Mouse (Mus musculus) layer of hippocampus, postnatal 25 days (tissue): ENCODE measurements around the gene Cel. TPM values are rescaled to one million over a fixed set of nuclear protein-coding genes. Genes with fewer than 3 reads are reported as not detected.

Source experiments
- DNase-seq, 2 experiments: peaks; one replicate each; pipeline ENCODE4 v3.0.0; 2022; ENCODE audit warnings: mixed read lengths in 2 of 2, low spot score in 1 of 2; ENCODE audit errors: extremely low spot score in 1 of 2
- total RNA-seq, 2 experiments: library from RNA; stranded (reverse); gene quantifications; 2 replicates each; pipeline ENCODE4 v1.2.3; 2021

The Cel gene
- total RNA-seq, 2 experiments from 2014 or later, result not detected

GRCm38 (mm10) chr2:28539206-28539605, 24.0 kb downstream of the Cel start:
- DNase-seq, result peak in 1 of 2 experiments; percentile 54

- no peak for DNase-seq
Observed at GRCm38 (mm10) chr2:28538817-28539128, 24.4 kb downstream of the Cel start.

DNA sequence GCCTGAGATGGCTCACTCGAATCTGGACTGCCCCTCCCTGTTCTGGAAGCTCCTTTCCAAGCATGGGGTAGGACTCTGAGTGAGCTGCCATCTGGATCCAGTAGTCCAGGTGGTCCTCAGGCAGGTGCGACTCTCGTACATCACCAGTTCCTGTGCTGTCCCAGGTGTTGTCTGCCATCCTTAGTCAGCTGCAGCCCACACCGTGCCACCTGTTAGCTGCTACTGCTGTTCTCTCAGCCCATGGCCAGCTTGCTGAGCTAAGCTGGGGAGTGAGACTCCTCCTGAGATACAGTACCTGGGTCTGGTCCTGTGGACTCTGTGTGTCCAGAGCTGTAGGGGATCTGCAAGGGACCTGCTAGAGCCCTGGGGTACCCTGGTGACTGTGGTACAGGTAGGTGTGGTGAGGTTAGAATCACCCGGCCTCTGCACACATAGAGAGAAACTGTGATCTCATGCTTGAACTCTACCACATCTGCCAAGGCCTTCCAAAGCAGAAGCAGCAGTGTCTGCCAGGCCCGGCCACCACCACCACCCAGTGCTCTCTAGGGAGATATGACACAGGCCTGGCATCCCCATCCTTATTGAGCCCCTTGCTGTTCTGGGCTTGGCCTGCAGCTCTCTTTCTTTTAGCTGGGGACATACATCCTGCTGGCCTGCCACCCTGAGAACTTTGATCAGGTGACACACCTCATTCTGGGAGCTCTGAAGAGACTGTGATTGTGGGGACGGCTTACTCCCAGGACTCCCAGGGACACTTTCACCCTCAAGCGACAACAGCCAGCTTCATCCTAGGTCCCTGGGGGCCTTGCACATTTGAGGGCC, 25.0 kb downstream of the Cel start:
- no peak for DNase-seq

GRCm38 (mm10) chr2:28537634-28537920, 25.6 kb downstream of the Cel start:
- no peak for DNase-seq

DNA sequence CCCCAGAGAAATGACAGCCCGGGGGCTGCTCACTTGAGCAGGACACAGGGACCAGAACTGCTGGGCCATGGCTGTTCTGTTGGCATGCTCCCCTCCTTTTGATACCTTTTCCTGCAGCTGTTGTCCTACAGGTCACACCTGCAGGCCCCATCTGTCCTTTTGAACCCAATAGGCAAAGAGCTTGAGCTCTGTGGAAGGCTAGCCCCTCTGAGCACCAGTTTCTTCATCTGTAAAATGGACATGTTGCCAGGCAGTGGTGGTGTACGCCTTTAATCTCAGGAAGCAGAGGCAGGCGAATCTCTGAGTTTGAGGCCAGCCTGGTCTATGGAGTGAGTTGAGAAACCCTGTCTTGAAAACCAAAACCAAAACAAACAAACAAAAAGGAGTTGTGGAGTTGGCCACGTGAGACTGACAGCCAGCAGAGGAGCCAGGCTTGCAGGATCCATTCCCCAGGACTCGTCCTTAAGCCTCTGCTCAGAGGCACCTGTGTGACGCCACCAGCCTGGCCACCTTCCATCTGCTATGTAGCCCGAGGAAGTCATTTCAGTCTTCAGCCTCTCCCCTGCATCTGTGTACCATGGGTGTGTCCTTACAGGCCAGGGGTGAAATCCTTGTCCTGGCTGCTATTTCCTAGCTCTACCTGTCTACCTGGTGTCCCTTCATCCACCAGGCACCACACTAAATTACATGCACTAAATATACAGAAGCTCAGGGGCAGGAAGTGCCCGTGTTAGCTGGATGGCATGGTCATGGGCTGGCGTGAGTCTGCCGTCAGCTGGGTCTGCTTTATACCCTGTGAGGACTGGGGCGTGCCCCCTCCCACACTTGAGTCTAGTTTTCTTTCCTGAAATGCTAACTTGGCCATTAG, 26.2 kb downstream of the Cel start:
- DNase-seq, result no peak

GRCm38 (mm10) chr2:28536166-28536565, 27.0 kb downstream of the Cel start:
- no peak for DNase-seq

- peak in 1 of 2 experiments; percentile 43 for DNase-seq
Observed at GRCm38 (mm10) chr2:28535650-28536049, 27.6 kb downstream of the Cel start.

- DNase-seq, result no peak
Observed at GRCm38 (mm10) chr2:28535263-28535540, 28.0 kb downstream of the Cel start.

- no peak for DNase-seq
Observed at GRCm38 (mm10) chr2:28534436-28535262, 28.6 kb downstream of the Cel start.

GRCm38 (mm10) chr2:28533901-28534435, 29.2 kb downstream of the Cel start:
- no peak for DNase-seq

DNA sequence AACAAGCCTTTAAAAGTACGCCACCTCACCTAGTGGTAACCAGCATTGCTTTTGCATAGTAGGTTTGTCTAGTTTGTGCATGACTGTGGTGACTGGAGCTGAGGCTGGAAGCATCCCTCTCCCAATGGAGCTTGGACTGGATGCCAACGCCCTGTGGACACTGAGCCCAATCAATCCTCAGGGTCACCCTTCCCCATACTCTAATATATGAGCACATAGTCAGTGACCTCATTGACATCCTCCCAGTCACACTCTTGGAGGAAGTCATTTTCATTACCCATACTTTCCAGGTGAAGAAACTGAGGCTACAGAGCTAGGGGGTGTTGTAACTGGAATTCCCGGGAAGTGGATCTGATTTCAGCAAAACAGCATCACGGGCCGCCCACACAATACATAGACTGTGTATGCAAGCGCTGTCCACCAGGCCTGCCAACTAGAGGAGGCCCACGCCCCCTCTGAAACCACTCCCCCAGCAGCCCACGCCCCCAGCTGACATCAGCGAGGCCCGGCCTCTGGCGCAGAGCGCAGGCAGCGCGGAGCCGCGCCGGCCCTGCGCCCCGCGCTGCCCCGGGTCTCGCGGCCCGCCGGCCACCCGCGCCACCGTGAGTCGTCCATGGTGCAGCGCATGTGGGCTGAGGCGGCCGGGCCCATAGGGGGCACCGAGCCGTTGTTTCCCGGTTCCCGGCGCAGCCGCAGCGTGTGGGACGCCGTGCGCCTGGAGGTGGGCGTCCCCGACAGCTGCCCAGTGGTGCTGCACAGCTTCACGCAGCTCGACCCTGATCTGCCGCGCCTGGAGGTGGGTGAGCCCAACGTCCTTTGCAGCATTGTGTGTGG, 30.0 kb downstream of the Cel start:
- peak; percentile 65 to 67 for DNase-seq

- no peak for DNase-seq
Observed at GRCm38 (mm10) chr2:28530311-28530710, 32.9 kb downstream of the Cel start.

DNA sequence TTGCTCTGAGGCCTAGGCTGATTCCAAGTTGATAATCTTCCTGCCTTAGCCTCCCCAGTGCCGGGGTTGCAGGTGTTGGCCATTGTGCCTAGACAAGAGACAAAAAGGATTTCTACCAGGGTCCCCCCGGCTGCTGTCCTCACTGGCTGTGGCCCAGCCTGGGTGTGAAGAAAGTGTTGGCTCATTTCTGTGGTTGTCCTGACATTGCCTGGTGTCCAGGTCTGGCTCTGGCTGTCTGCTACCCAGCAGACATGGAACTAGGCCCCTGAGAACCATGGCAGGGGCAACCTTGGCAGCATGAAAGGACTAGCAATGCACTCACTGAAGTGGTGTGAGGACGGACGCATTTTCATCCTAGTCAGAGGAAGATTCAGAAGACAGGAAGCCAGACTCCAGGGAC, 33.3 kb downstream of the Cel start:
- no peak for DNase-seq

DNA sequence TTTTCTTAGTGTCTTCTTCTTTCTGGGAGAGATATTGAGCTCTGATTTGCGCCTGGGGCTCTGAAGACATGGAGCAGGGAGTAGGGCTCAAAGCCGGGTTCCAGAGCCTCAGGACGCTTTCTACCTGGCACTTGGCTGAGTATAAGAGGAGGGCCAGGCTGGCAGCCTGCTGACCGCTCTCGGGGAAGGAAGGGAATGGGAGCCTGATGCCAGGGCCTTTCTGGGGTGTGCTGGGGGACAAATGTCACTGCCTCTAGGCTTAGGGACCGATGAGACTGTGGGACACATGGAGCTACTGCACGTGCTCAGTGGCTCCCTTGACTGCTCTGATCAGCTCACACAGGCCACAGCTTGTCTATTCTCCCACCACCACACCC, 34.9 kb downstream of the Cel start:
- no peak for DNase-seq

DNA sequence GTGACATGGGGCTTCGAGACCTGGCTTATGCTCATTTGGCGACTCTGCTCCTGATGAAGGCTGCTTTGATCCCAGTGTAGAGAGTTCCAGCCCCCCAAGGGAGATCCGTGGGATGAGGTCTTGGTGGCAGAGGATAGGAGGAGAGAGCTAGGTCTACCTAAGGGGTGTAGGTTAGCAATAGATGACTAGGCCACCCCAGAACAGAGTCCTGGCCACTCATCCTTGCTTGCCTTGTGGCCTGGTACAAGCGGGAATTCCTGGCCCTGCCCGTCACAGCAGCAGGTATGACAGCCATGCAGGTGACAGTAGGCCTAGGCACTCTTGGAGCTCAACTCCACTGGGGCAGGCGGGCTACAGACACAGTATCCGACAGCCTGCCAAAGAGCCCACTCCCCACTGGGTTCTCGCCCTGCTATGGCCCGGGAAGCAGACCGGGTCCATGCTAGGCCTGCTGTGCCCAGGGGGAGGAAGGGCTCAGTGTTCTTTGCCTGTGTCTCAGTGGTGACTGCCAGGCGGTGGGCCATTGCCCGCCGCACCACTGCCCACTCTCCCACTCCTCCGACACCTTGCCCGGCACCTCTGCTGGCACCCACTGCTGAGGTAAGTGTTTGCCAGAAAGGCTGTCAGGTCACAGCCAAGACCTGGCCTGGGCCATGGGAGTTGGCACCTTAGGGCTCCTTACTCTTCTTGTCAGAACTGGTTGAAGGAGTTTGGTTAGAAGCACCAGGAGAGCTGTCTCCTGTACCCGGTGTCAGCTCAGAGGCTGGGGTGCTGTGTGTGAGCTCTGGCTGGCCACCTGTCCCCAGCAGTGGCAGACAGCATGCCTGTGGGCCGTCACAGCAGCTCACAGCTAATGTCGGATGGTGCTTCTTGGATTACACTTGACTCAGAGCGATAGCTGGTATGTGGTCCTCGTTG, 35.5 kb downstream of the Cel start:
- no peak for DNase-seq

DNA sequence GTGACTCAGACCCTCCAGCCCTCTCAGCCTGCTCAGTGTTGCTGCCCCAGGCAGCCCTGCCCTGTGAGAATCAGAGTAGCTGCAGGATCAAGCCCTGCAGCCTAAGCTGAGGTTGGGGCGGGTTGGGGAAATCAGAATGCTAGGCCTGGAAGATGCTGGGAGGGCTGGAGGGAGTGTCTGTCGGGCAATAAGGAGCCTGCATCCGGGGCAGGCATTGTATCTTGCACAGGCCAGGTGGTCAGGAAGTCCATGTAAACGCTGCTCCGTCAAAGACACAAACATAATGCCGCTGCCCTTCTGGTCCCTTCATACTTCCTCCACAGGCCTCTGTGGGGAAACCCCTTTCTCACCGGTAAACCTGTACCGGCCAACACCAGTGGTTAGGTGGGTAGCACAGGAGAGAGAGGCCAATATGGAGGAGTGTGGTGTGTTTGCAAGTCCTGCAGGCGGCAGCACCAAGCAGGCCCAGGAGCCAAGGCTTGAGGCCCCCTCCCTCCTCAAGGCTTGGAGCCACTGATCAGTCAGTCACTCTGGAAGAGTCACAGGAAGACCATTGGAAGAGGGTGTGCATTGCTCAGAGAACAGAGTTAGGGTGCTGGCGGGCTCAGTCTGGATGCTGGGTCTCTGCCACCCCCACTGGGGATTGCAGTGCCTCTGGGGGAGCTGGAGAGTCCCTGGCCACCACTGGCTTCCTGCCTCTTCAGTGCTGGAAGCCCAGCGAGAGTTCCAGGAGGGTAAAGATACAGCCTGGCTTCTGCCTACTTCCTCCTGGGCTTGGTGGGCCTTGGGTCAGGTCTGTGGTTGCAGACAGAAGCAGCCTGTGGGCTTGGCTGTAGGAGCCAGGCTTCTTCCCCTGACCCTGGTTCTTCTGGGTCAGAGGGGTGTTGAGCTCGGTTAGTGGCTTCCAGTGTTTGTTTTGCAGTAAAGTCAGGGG, 37.0 kb downstream of the Cel start:
- no peak for DNase-seq

DNA sequence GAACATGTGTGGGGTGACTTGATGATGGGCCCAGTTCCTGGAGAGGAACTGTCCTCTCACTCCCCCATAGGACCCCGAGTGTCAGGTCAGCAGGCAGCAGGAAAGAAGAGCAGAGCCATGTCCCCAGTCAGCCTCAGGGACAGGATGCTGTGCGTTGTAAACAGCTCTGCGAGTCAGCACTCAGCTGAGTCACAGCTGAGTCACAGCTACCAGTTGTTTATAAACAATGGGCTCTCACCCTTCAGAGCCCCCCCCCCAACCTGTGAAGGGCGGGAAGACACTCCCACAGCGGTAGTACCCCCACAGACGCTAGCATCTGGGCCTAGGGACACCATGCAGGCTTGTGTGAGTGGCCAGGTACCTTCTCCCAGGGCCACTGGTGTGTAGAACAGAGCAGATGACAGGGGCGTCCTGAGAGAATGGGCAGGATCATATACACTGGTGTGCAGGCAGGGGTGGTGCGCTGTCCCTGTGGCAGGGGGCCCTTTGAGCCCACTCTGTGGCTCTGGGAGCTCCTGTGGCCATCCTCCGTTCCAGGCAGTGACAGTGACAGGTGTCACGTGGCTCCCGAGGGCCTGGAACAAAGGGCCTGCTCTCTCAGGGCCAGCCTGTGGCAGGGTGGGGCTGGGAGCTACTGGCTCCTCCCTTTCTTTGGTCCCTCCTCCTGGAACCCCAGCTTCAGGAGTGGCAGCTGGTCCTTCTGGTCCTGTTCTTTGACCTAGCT, 37.8 kb downstream of the Cel start:
- DNase-seq, result no peak
